Mouse (Mus musculus) right cerebral cortex, adult 18-20 months (tissue): ENCODE data around the gene Ak4.
"Not testable (repeated sequence)": the region's sequence is repeated elsewhere in the genome, so short reads cannot be mapped to it uniquely, and the experiment has no call there.

Source experiments
- DNase-seq: peaks from one replicate; pipeline ENCODE4 v3.0.0; 2022; ENCODE audit warnings: mixed read lengths

The Ak4 gene

GRCm38 (mm10) chr4:101419151-101419910 is at the start of gene Ak4:
Gene Ak4 (plus strand): TSS chr4:101419277.
- peak; percentile 69 for DNase-seq

GRCm38 (mm10) chr4:101369738-101370275 is 49.3 kb upstream of the Ak4 start:
- no peak for DNase-seq

- no peak for DNase-seq
Observed at GRCm38 (mm10) chr4:101372283-101372682, 46.8 kb upstream of the Ak4 start.

- DNase-seq = no peak
Observed at GRCm38 (mm10) chr4:101372751-101373150, 46.3 kb upstream of the Ak4 start.

- no peak for DNase-seq
Observed at GRCm38 (mm10) chr4:101374104-101374503, 45.0 kb upstream of the Ak4 start.

GRCm38 (mm10) chr4:101376835-101377234 is 42.2 kb upstream of the Ak4 start:
- DNase-seq = no peak

GRCm38 (mm10) chr4:101378241-101378640 is 40.8 kb upstream of the Ak4 start:
- DNase-seq = no peak

GRCm38 (mm10) chr4:101378778-101379177 is 40.3 kb upstream of the Ak4 start:
- no peak for DNase-seq

GRCm38 (mm10) chr4:101385002-101385401 is 34.1 kb upstream of the Ak4 start:
- DNase-seq = no peak

GRCm38 (mm10) chr4:101388246-101388645 is 30.8 kb upstream of the Ak4 start:
- no peak for DNase-seq

GRCm38 (mm10) chr4:101388656-101389055 is 30.4 kb upstream of the Ak4 start:
- DNase-seq = not testable (repeated sequence)

- DNase-seq = no peak
Observed at GRCm38 (mm10) chr4:101392229-101392628, 26.8 kb upstream of the Ak4 start.

- DNase-seq = no peak
Observed at GRCm38 (mm10) chr4:101393292-101393711, 25.8 kb upstream of the Ak4 start.

- no peak for DNase-seq
Observed at GRCm38 (mm10) chr4:101395021-101395533, 24.0 kb upstream of the Ak4 start.

GRCm38 (mm10) chr4:101400025-101400594 is 19.0 kb upstream of the Ak4 start:
- no peak for DNase-seq

GRCm38 (mm10) chr4:101401945-101402344 is 17.1 kb upstream of the Ak4 start:
- no peak for DNase-seq

- DNase-seq = peak; percentile 31
Observed at GRCm38 (mm10) chr4:101404863-101405262, 14.2 kb upstream of the Ak4 start.

- DNase-seq = no peak
Observed at GRCm38 (mm10) chr4:101406411-101407196, 12.5 kb upstream of the Ak4 start.

- peak; percentile 21 for DNase-seq
Observed at GRCm38 (mm10) chr4:101416966-101417365, 2.1 kb upstream of the Ak4 start.

GRCm38 (mm10) chr4:101419911-101420880 is 1.1 kb downstream of the Ak4 start:
- no peak for DNase-seq

- no peak for DNase-seq
Observed at GRCm38 (mm10) chr4:101422996-101423395, 3.9 kb downstream of the Ak4 start.

GRCm38 (mm10) chr4:101423571-101423970 is 4.5 kb downstream of the Ak4 start:
- DNase-seq = no peak
